Comparison of ENCODE assay signal across 14 mouse cellular contexts in the genomic region with DNA sequence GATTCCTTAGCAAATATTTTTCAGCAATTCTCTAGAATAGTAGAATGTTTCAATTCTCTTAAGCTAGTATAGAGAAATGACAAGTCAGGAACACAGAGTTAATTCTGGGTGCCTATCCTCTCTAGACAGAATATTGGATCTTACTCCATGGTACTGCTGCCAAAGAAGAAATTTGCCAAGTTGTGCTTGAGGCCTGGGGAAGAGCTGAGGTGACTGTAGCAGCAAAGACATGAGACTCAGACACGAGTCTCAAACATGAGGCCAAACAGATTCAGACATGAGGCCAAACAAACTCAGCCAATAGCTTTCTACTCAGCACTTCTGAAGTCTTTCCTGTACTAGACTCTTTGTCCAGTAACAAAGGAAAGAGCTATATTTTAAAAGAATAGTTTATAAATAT. TPM values are rescaled to one million over a fixed set of nuclear protein-coding genes. Genes with fewer than 3 reads are reported as not detected.
DNase-seq lines count a peak whose midpoint lies in the region; ATAC-seq lines count a peak whose summit lies in the region.
"Had no signal": no experiment of that assay in that cellular context is flagged by ENCODE, and none has a peak within 500 bp of the region (broad histone marks: within the 10 kb centered on the region; RNA-seq: fewer than 3 reads in every experiment).

No protein-coding gene starts in this region.

- H3K4me1 ChIP-seq in midbrain, embryonic 11.5 days (ENCODE audit: control insufficient read depth, insufficient read depth, low read length): no peaks in the 10 kb centered on the region
- H3K4me1 ChIP-seq: embryonic facial prominence, embryonic 10.5 days; embryonic facial prominence, embryonic 12.5 days; forebrain, embryonic 13.5 days; forebrain, embryonic 15.5 days had no signal

- no peak overlapping the region for H3K9ac ChIP-seq in midbrain, embryonic 11.5 days (ENCODE audit: low read length)
- H3K9ac ChIP-seq: embryonic facial prominence, embryonic 12.5 days; forebrain, embryonic 13.5 days; forebrain, embryonic 15.5 days; forebrain, postnatal 0 days had no signal

- no peak overlapping the region for H3K27ac ChIP-seq in midbrain, embryonic 11.5 days (ENCODE audit: low read depth, low read length)
- H3K27ac ChIP-seq: embryonic facial prominence, embryonic 10.5 days; embryonic facial prominence, embryonic 12.5 days; forebrain, embryonic 13.5 days; forebrain, embryonic 15.5 days had no signal

- no peaks in the 10 kb centered on the region for H3K27me3 ChIP-seq in midbrain, embryonic 11.5 days (ENCODE audit: control insufficient read depth, insufficient read depth, low read length)
- H3K27me3 ChIP-seq: embryonic facial prominence, embryonic 12.5 days; forebrain, embryonic 13.5 days; forebrain, embryonic 15.5 days had no signal

- H3K36me3 ChIP-seq in midbrain, embryonic 11.5 days (ENCODE audit: control insufficient read depth, insufficient read depth, low read length): no peaks in the 10 kb centered on the region
- H3K36me3 ChIP-seq: embryonic facial prominence, embryonic 10.5 days; embryonic facial prominence, embryonic 12.5 days; forebrain, embryonic 15.5 days had no signal

- H3K4me2 ChIP-seq in midbrain, embryonic 11.5 days: no peak overlapping the region
- H3K4me2 ChIP-seq: embryonic facial prominence, embryonic 12.5 days; forebrain, embryonic 13.5 days; forebrain, embryonic 15.5 days had no signal

- ATAC-seq in midbrain, embryonic 11.5 days (ENCODE audit: low FRiP score): no peak
- ATAC-seq: forebrain, embryonic 13.5 days; forebrain, embryonic 15.5 days; forebrain, postnatal 0 days had no signal

- H3K9me3 ChIP-seq in midbrain, embryonic 11.5 days (ENCODE audit: control insufficient read depth, low read length): no peaks in the 10 kb centered on the region
- H3K9me3 ChIP-seq: embryonic facial prominence, embryonic 10.5 days; embryonic facial prominence, embryonic 12.5 days; forebrain, embryonic 13.5 days; forebrain, embryonic 15.5 days had no signal

- peak; percentile 3 for DNase-seq in adrenal gland, postnatal 10 days
- DNase-seq in adrenal gland, postnatal 14 days: no peak
- DNase-seq in cerebellum, postnatal 14 days: peak; percentile 1 to 2
- DNase-seq in cerebellum, adult 11-12 months: no peak
- peak; percentile 56 for DNase-seq in adipocyte (ENCODE audit: low spot score)
- no peak for DNase-seq in midbrain, embryonic 11.5 days (ENCODE audit: low spot score, missing footprints)
- DNase-seq: cerebellum, adult 9-10 months; cerebellum, postnatal 25 days; forebrain, postnatal 0 days had no signal

- WGBS in midbrain, embryonic 11.5 days: 74% methylated on average over 1 of the region's 1 CpGs

- H3K4me3 ChIP-seq in midbrain, embryonic 11.5 days (ENCODE audit: low read depth, low read length): no peak overlapping the region
- H3K4me3 ChIP-seq: embryonic facial prominence, embryonic 10.5 days; embryonic facial prominence, embryonic 12.5 days; forebrain, embryonic 13.5 days; forebrain, embryonic 15.5 days had no signal

RNA-seq across cellular contexts. Expression of a gene that starts 26.3 kb away (rescaled TPM):
- total RNA-seq in adrenal gland, postnatal 10 days (2021): 1 to 10 TPM; 4.2 to 7.3 TPM
- total RNA-seq in adrenal gland, postnatal 14 days (2021): 3.7 and 6.2 TPM in 2 replicates
- polyA plus RNA-seq in midbrain, embryonic 11.5 days (2014; fragmentation: Nextera tagmentation; extraction: Ambion mirVana): 0.23 TPM in 1 of 2 replicates, not detected in the other
- total RNA-seq: forebrain, postnatal 0 days had no signal
- polyA plus RNA-seq: embryonic facial prominence, embryonic 14.5 days; forebrain, embryonic 13.5 days; forebrain, embryonic 15.5 days; forebrain, postnatal 0 days had no signal

Comparison
In these comparisons a context has a peak if more than half of its experiments do, and no peak if none do; other contexts are left out.
1. DNase-seq: peak in adrenal gland, postnatal 10 days (single experiment), cerebellum, postnatal 14 days (2 of 2) and adipocyte (single experiment); none in adrenal gland, postnatal 14 days (single experiment), cerebellum, adult 11-12 months (single experiment) and midbrain, embryonic 11.5 days (single experiment).